Mouse (Mus musculus) thymus, adult 18-20 months (tissue): ENCODE measurements around the gene Spice1.
A peak's percentile ranks its signal among the peaks of the same experiment; 100 is the strongest.

Experiments
- DNase-seq, 2 experiments: peaks; one replicate each; pipeline ENCODE4 v3.0.0; 2022; ENCODE audit warnings: mixed read lengths in 2 of 2

The Spice1 gene

GRCm38 (mm10) chr16:44347071-44347901 is at the start of gene Spice1:
Gene Spice1 (plus strand): TSS chr16:44347121.
- DNase-seq, result peak; percentile 83 to 89

- DNase-seq, result no peak
Observed at GRCm38 (mm10) chr16:44299438-44300093, 47.4 kb upstream of the Spice1 start.

- no peak for DNase-seq
Observed at GRCm38 (mm10) chr16:44302126-44302892, 44.6 kb upstream of the Spice1 start.

GRCm38 (mm10) chr16:44303822-44304221 is 43.1 kb upstream of the Spice1 start:
- no peak for DNase-seq

- DNase-seq, result no peak
Observed at GRCm38 (mm10) chr16:44305606-44306005, 41.3 kb upstream of the Spice1 start.

GRCm38 (mm10) chr16:44313422-44313821 is 33.5 kb upstream of the Spice1 start:
- no peak for DNase-seq

GRCm38 (mm10) chr16:44316350-44316749 is 30.6 kb upstream of the Spice1 start:
- DNase-seq, result no peak

- no peak for DNase-seq
Observed at GRCm38 (mm10) chr16:44320232-44320631, 26.7 kb upstream of the Spice1 start.

GRCm38 (mm10) chr16:44328644-44329043 is 18.3 kb upstream of the Spice1 start:
- DNase-seq, result no peak

GRCm38 (mm10) chr16:44330657-44331056 is 16.3 kb upstream of the Spice1 start:
- DNase-seq, result no peak

GRCm38 (mm10) chr16:44331154-44331553 is 15.8 kb upstream of the Spice1 start:
- no peak for DNase-seq

- no peak for DNase-seq
Observed at GRCm38 (mm10) chr16:44331671-44331994, 15.3 kb upstream of the Spice1 start.

- DNase-seq, result peak; percentile 31 to 38
Observed at GRCm38 (mm10) chr16:44331995-44332860, 14.7 kb upstream of the Spice1 start.

GRCm38 (mm10) chr16:44332861-44333284 is 14.0 kb upstream of the Spice1 start, which contains the start of gene Sidt1:
Gene Sidt1 (minus strand): TSS chr16:44333196.
- DNase-seq, result peak; percentile 18 to 56

- DNase-seq, result no peak
Observed at GRCm38 (mm10) chr16:44337541-44337940, 9.4 kb upstream of the Spice1 start.

- no peak for DNase-seq
Observed at GRCm38 (mm10) chr16:44349801-44350397, 3.0 kb downstream of the Spice1 start.

- DNase-seq, result no peak
Observed at GRCm38 (mm10) chr16:44356291-44356690, 9.4 kb downstream of the Spice1 start.

- DNase-seq, result peak; percentile 58 to 71
Observed at GRCm38 (mm10) chr16:44357571-44358268, 10.8 kb downstream of the Spice1 start.

GRCm38 (mm10) chr16:44361921-44362890 is 15.3 kb downstream of the Spice1 start:
- no peak for DNase-seq

GRCm38 (mm10) chr16:44365522-44365921 is 18.6 kb downstream of the Spice1 start:
- DNase-seq, result no peak
